Mouse (Mus musculus) ES-Bruce4 (cell line): ENCODE data around the gene Tspan17.

Experiments
- CTCF ChIP-seq: IDR thresholded peaks from one replicate; pipeline ENCODE4 v1.8.1; 2011; ENCODE audit warnings: low read depth, low read length
- POLR2A ChIP-seq: IDR thresholded peaks from one replicate; pipeline ENCODE4 v1.8.1; 2011; ENCODE audit warnings: low read length; ENCODE audit not compliant: insufficient read depth

DNA sequence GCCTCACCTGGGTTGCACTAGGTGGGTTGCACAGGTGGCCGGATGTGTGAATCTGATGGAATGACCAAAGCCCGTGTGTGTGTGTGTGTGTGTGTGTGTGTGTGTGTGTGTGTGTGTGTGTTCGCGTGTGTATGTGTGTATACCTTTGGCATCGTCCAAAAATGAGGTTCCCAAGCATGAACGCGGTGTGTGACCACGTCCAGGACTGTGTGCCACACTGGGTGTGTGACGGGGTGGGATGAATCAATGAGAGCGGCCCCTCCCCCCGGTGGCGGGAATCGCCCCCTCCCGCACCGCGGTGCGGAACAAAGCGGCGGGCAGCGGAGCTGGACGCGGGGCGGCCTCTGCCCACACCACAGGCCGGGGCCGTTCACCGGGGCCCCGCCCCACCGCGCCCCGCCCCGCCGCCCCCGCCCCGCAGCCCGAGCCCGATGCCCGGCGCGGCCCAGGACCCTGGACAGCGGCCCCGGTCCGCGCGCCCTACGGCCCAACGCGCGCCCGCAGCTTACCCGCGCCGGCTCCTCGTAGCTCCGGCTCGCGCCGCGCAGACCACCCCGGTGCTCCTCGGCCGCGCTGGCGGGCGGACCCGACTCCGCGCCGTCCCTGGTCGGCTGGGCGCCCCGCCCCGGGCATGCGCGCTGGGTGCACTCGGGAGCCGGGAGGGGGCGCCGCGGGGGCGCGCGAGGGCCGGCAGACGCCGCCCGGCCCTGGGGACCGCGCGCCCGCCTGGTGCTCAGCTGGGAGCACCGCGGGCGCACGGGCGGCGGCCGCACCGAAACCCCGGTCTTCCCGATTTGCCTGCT is 39.9 kb upstream of the Tspan17 start:
- TF ChIP-seq CTCF (no peak), POLR2A (no peak)
